Mouse (Mus musculus) spleen, adult 2 months (tissue): ENCODE data around the gene Pcbp3.

Source experiments
- CTCF ChIP-seq: fragments of 200-500 bp; IDR thresholded peaks from 2 replicates; pipeline ENCODE4 v1.5.1; 2011; ENCODE audit warnings: mild to moderate bottlenecking, inconsistent platforms; ENCODE audit not compliant: insufficient read depth, insufficient read length, insufficient replicate concordance; ENCODE audit errors: extremely low read depth
- POLR2A ChIP-seq: fragments of 200-500 bp; IDR thresholded peaks from 2 replicates; pipeline ENCODE4 v1.6.1; 2011; ENCODE audit warnings: low read depth, low read length, inconsistent platforms

DNA sequence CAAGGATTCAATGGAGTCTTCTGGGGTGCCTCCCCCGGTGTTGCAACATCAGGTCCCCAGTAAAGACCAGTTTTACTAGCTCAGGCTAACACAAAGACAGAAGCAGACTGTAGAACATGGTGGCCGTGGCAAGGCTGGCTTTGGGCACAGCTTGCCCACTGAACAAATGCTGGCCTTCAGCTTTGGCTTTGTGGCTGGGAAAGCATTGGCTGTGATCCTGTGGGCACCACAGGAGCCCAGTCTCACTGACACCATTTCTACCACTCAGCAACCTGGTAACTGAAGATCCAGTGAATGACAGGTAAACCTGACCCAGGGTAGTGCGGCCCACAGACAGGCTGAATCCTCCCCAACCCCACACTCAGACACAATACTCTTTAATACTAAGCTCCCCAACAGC is 167.6 kb downstream of the Pcbp3 start:
- no peak for TF ChIP-seq CTCF
- no peak for TF ChIP-seq POLR2A
